Mouse (Mus musculus) brain, embryonic 14.5 days (tissue): ENCODE results near the gene Mapk8ip1.

ENCODE experiments used
- CTCF ChIP-seq: fragments of 200-500 bp; IDR thresholded peaks from 2 replicates; pipeline ENCODE4 v1.5.1; 2012; ENCODE audit warnings: inconsistent platforms, mild to moderate bottlenecking, moderate library complexity, borderline replicate concordance; ENCODE audit not compliant: insufficient read depth, insufficient read length; ENCODE audit errors: extremely low read depth
- POLR2A ChIP-seq: fragments of 200-500 bp; IDR thresholded peaks from 2 replicates; pipeline ENCODE4 v1.6.1; 2012; ENCODE audit warnings: mild to moderate bottlenecking, inconsistent platforms, borderline replicate concordance; ENCODE audit not compliant: poor library complexity, insufficient read depth, insufficient read length, severe bottlenecking; ENCODE audit errors: extremely low read depth

- no peak for TF ChIP-seq POLR2A
- no peak for TF ChIP-seq CTCF
Measured at GRCm38 (mm10) chr2:92361795-92362194, 39.3 kb downstream of the Mapk8ip1 start.
